Mouse (Mus musculus): ENCODE data around the gene A930018P22Rik. TPM values are rescaled to one million over a fixed set of nuclear protein-coding genes. Genes with fewer than 3 reads are reported as not detected.
"Not testable (repeated sequence)": the region's sequence is repeated elsewhere in the genome, so short reads cannot be mapped to it uniquely, and the experiment has no call there.

Gene A930018P22Rik
- total and polyA plus RNA-seq, 2 experiments from 2014 or later = 1.9 TPM; not detected in 1

DNA sequence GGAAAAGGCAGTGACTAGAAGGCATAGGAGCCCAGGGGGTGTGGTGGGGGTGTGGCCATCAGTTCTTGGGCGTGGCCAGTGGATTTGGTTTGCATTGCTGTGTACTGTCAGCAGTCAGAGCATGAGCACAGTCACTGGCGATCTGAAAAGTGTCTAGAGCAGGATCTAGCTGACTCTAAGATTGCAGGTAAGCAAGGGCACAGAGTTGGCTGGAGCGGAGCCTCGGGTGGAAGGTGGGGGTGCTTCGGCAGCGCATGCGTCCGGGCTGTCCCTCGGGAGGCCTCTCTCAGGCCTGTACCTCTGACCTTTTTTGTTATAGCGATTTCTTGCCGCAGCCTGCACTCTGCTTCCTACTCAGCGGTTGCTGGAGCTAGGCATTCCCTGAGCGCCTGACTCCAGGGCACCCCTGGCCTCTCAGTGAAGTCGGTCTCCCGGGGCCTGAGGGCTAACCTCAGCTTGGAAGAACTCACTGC, 26.8 kb upstream of the A930018P22Rik start, which contains the start of gene Cd59a:
Cd59a (plus strand) TSS at position 61 of the 473 bp plus-strand sequence.
- no peak for TF ChIP-seq CTCF (IDR thresholded peaks at IDR 0.05; ENCODE audit: low read depth)
- H3K4me3 ChIP-seq (ENCODE audit: low read depth, low read length) = peak within 1 kb of the TSS; percentile 24
- H3K4me1 ChIP-seq (ENCODE audit: insufficient read depth) = no peaks in the 10 kb centered on the region
- WGBS = 6% methylated on average over 15 of the region's 15 CpGs
- H3K27ac ChIP-seq (ENCODE audit: low read depth, low read length) = peak within 1 kb of the TSS; percentile 6; the same call in 1 of the 2 replicates
- no peaks in the 10 kb centered on the region for H3K27me3 ChIP-seq (ENCODE audit: insufficient read depth, low read length)
- H3K9me3 ChIP-seq (ENCODE audit: low read length) = no peaks in the 10 kb centered on the region
- ATAC-seq (peak; percentile 93), DNase-seq (peak; percentile 50)
- H3K36me3 ChIP-seq (ENCODE audit: insufficient read depth) = no peaks in the 10 kb centered on the region
- H3K9ac ChIP-seq = peak within 1 kb of the TSS; percentile 42; the same call in 1 of the 2 replicates
- peak within 1 kb of the TSS; percentile 48 for H3K4me2 ChIP-seq (ENCODE audit: low read depth)

DNA sequence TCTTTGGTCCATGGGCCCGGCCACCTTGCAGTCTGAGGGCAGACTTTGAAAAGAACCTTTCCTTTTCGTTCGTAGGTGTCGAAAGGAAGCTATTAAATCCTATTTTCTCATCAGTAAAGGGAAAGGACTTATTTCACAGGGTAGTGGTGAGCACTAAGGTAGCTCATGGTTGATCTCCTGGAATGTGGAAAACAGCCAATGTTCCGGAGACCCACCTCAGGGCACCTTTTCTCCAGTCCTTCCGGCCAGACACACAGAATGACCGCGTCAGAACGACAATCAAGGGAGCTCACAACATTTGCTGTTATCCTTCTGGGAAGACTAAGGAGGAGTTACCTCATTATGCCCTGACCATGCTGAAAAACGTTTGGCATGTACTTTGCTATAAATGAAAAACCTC, 26.3 kb upstream of the A930018P22Rik start:
- Histone ChIP-seq H3K27me3 (ENCODE audit: insufficient read depth, low read length) (no peaks in the 10 kb centered on the region), H3K9ac (peak overlapping the region; percentile 42; the same call in 1 of the 2 replicates), H3K4me3 (ENCODE audit: low read depth, low read length) (peak overlapping the region; percentile 24), H3K36me3 (ENCODE audit: insufficient read depth) (no peaks in the 10 kb centered on the region), H3K4me1 (ENCODE audit: insufficient read depth) (no peaks in the 10 kb centered on the region), H3K4me2 (ENCODE audit: low read depth) (peak overlapping the region; percentile 48), H3K9me3 (ENCODE audit: low read length) (no peaks in the 10 kb centered on the region), H3K27ac (ENCODE audit: low read depth, low read length) (peak overlapping the region; percentile 6; the same call in 1 of the 2 replicates)
- no peak for DNase-seq
- ATAC-seq = peak; percentile 18; the same call in 1 of the 2 replicates
- 41% methylated on average over 10 of the region's 10 CpGs for WGBS
- no peak for TF ChIP-seq CTCF (IDR thresholded peaks at IDR 0.05; ENCODE audit: low read depth)

DNA sequence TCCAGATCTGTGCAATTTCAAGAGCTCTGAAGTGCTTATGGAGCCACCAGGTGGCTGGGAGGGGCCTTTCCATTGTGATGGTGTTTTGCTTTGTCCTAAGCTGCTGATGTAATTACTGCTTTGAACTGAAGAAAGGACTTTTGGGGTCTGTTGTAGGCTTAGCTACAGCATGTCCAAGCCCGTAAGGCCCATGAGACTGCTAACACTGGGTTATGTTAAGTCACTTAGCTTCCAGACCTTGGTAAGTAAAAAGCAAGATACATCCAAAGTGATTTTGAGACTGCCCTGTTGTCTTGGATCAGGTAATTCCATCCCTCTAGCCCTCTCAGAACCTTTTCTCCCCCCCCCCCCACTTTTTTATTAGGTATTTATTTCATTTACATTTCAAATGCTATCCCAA, 25.8 kb upstream of the A930018P22Rik start:
- H3K4me2 ChIP-seq (ENCODE audit: low read depth); H3K9me3 ChIP-seq (ENCODE audit: low read length); H3K27ac ChIP-seq (ENCODE audit: low read depth, low read length); ATAC-seq; DNase-seq; H3K27me3 ChIP-seq (ENCODE audit: insufficient read depth, low read length); H3K36me3 ChIP-seq (ENCODE audit: insufficient read depth); H3K9ac ChIP-seq; H3K4me3 ChIP-seq (ENCODE audit: low read depth, low read length); H3K4me1 ChIP-seq (ENCODE audit: insufficient read depth): not testable (repeated sequence)
- 59% methylated on average over 1 of the region's 1 CpGs for WGBS

DNA sequence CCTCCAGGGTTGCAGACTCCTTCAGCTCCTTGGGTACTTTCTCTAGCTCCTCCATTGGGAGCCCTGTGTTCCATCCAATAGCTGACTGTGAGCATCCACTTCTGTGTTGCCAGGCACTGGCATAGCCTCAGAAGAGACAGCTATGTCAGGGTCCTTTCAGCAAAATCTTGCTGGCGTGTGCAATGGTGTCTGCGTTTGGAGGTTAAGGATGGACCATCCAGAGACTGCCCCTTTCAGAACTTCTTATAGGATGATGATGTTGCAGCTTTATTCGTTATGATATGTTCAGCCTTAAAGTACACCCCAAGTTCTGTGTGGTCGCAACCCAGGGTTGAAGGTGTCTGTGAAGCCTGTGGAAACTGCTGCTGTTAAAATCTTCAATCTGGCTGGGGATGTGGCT, 25.2 kb upstream of the A930018P22Rik start:
- not testable (repeated sequence) for DNase-seq; ATAC-seq; H3K4me2 ChIP-seq (ENCODE audit: low read depth); H3K27me3 ChIP-seq (ENCODE audit: insufficient read depth, low read length); H3K4me1 ChIP-seq (ENCODE audit: insufficient read depth); H3K4me3 ChIP-seq (ENCODE audit: low read depth, low read length); H3K9ac ChIP-seq; H3K9me3 ChIP-seq (ENCODE audit: low read length); H3K27ac ChIP-seq (ENCODE audit: low read depth, low read length); H3K36me3 ChIP-seq (ENCODE audit: insufficient read depth)
- WGBS = 95% methylated on average over 4 of the region's 4 CpGs

DNA sequence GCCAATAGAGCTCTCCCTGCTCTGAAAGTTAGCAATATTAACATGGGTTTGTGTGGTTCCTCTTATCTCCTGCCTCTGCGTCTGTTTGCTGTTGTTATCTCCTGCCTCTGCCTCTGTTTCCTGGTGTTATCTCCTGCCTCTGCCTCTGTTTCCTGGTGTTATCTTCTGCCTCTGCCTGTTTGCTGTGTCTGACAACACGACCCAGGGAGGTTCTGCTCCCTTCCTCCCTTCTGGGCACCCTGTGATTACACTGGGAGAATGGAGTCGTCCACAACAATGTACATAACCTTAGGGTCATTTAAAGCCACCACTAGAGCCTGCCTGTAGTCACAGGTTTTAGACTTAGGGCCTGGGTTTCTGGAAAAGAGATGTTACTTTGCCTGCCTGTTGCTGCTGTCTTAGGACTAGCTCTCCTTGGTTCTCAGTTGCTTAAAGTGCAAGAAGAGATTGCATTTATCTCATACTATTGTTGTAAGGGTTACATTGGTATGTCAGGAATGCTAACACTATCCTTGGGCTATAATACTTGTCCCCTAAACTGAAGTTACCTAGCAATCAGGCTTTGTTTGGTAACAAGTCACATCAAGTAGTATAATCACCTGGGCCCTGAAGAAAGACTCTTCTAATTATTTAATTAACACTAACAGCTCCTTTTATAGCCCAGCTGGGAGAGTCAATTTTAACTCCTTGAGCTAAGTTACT, 23.9 kb upstream of the A930018P22Rik start:
- DNase-seq = no peak
- WGBS = 47% methylated on average over 3 of the region's 3 CpGs

DNA sequence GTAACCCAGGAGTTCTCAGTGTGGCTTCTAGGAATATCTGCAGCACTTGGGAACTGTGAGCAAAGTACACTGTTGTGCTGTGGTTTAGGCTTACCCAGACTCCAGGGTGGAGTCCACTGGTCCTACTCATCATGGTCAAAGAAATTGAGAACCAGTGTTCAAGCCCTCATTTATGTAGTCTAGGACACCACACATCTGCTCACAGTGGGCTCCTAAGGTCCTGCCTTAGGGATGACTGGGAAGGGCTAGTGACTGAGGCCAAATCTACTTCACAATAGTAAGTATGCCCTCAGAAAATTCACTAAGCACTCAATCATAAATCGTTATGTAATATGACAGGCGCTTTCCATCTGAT, 23.4 kb upstream of the A930018P22Rik start:
- H3K9me3 ChIP-seq (ENCODE audit: low read length) = no peaks in the 10 kb centered on the region
- H3K36me3 ChIP-seq (ENCODE audit: insufficient read depth) = no peaks in the 10 kb centered on the region
- no peak for TF ChIP-seq CTCF (IDR thresholded peaks at IDR 0.05; ENCODE audit: low read depth)
- ATAC-seq (no peak), DNase-seq (no peak)
- H3K27me3 ChIP-seq (ENCODE audit: insufficient read depth, low read length) = no peaks in the 10 kb centered on the region
- H3K4me3 ChIP-seq (ENCODE audit: low read depth, low read length) = no peak overlapping the region
- no peak overlapping the region for H3K9ac ChIP-seq
- no peak overlapping the region for H3K4me2 ChIP-seq (ENCODE audit: low read depth)
- no peaks in the 10 kb centered on the region for H3K4me1 ChIP-seq (ENCODE audit: insufficient read depth)
- no peak overlapping the region for H3K27ac ChIP-seq (ENCODE audit: low read depth, low read length)
- WGBS = 97% methylated on average over 2 of the region's 2 CpGs

More for the DNA sequence above, 23.9 kb upstream of the A930018P22Rik start:
- H3K27me3 ChIP-seq (ENCODE audit: insufficient read depth, low read length) = no peaks in the 10 kb centered on the region
- no peaks in the 10 kb centered on the region for H3K36me3 ChIP-seq (ENCODE audit: insufficient read depth)
- no peak for TF ChIP-seq CTCF (IDR thresholded peaks at IDR 0.05; ENCODE audit: low read depth)
- H3K9ac ChIP-seq = no peak overlapping the region
- no peak overlapping the region for H3K4me2 ChIP-seq (ENCODE audit: low read depth)
- no peak overlapping the region for H3K27ac ChIP-seq (ENCODE audit: low read depth, low read length)
- no peak for ATAC-seq
- H3K4me3 ChIP-seq (ENCODE audit: low read depth, low read length) = no peak overlapping the region
- no peaks in the 10 kb centered on the region for H3K4me1 ChIP-seq (ENCODE audit: insufficient read depth)
- no peaks in the 10 kb centered on the region for H3K9me3 ChIP-seq (ENCODE audit: low read length)

DNA sequence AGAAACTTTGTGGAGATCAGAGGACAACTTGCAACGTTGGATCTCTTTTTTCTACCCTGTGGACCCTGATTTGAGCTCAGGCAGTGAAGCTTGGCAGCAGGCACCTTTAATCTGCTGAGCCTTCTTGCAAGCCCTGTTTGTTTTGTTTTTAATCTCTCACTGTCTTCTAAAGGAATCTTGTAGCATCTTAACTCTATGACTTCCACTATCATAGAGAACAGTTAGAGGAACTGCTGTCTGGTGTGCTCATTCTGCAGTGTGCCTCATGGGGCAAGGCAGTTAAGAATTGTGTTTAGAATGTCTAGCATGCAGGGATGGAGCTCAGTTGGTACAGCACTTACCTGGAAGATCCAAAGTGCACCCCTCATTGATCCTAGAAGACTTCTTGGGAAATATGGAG, 22.6 kb upstream of the A930018P22Rik start:
- no peaks in the 10 kb centered on the region for H3K36me3 ChIP-seq (ENCODE audit: insufficient read depth)
- no peak overlapping the region for H3K4me3 ChIP-seq (ENCODE audit: low read depth, low read length)
- no peaks in the 10 kb centered on the region for H3K4me1 ChIP-seq (ENCODE audit: insufficient read depth)
- H3K9me3 ChIP-seq (ENCODE audit: low read length) = no peaks in the 10 kb centered on the region
- ATAC-seq (no peak), DNase-seq (no peak)
- no peaks in the 10 kb centered on the region for H3K27me3 ChIP-seq (ENCODE audit: insufficient read depth, low read length)
- no peak overlapping the region for H3K4me2 ChIP-seq (ENCODE audit: low read depth)
- TF ChIP-seq CTCF (IDR thresholded peaks at IDR 0.05; ENCODE audit: low read depth) = no peak
- WGBS = 50% methylated on average over 1 of the region's 1 CpGs
- H3K27ac ChIP-seq (ENCODE audit: low read depth, low read length) = no peak overlapping the region
- no peak overlapping the region for H3K9ac ChIP-seq

All from forebrain, postnatal 0 days (tissue).